Comparison of ENCODE assay signal across 8 mouse cellular contexts in the genomic region with DNA sequence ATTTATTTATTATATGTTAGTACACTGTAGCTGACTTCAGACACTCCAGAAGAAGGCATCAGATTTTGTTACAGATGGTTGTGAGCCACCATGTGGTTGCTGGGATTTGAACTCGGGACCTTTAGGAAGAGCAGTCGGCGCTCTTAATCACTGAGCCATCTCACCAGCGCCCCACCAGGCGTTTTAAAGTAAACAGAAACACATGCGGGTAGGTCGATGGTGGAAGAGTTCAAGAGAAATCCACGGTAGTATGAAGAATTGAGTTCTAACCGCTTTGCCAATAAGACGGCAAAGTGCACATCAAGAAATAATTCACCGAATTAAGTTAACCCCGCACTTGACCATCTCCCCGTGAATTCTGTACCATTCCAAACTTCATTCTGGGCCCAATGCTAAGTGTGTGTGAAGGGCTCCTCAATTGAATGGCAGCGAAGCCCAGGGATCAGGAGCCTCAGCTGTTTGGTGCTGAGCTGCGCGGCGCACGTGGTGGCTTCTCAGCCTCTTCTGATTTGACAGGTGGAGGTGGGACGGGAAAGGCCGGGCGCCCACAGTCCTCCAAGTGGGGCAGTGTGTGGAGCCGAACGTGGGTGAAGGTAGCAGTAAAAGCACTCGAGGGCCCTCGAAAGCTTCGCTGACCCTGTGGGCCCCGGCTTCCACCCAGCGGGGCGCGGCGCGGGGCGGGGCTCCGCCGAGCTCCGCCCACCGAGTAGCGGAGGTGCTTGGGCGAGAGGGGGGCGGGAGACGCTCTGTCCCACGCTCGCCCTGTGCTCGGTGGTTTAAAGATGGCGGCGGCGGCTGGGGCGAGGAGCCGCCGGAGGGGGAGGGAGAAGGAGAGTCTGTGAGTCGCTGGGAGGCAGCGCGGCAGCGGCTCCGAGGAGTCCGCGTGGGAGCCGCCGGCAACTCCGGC. TPM values are rescaled to one million over a fixed set of nuclear protein-coding genes. Genes with fewer than 3 reads are reported as not detected.
DNase-seq lines count a peak whose midpoint lies in the region; ATAC-seq and TF ChIP-seq lines count a peak whose summit lies in the region.

A gene (plus strand): TSS at position 763 of the 907 bp plus-strand sequence.

- peak within 1 kb of the TSS; percentile 96 for H3K4me3 ChIP-seq in E14TG2a.4 (replicated peaks; ENCODE audit: low read length)
- peak within 1 kb of the TSS; percentile 89 for H3K4me3 ChIP-seq in forebrain, embryonic 13.5 days
- H3K4me3 ChIP-seq in neural tube, embryonic 15.5 days (replicated peaks) = peak within 1 kb of the TSS; percentile 97

- WGBS in forebrain, embryonic 13.5 days = 9% methylated on average over 60 of the region's 60 CpGs
- 10% methylated on average over 55 of the region's 60 CpGs for WGBS in neural tube, embryonic 15.5 days

- peak within 1 kb of the TSS; percentile 98 for H3K27ac ChIP-seq in forebrain, embryonic 13.5 days
- H3K27ac ChIP-seq in neural tube, embryonic 15.5 days (replicated peaks) = peak within 1 kb of the TSS; percentile 98

- peak; percentile 97 for ATAC-seq in forebrain, embryonic 13.5 days
- ATAC-seq in neural tube, embryonic 15.5 days (ENCODE audit: low FRiP score) = peak; percentile 97

- H3K4me2 ChIP-seq in forebrain, embryonic 13.5 days = peak within 1 kb of the TSS; percentile 68
- H3K4me2 ChIP-seq in neural tube, embryonic 15.5 days = peak within 1 kb of the TSS; percentile 82

- peaks cover 3% of the 10 kb centered on the region; the same call in 1 of the 2 replicates for H3K27me3 ChIP-seq in E14TG2a.4 (ENCODE audit: insufficient read depth, low read length)
- no peaks in the 10 kb centered on the region; the same call in 1 of the 2 replicates for H3K27me3 ChIP-seq in forebrain, embryonic 13.5 days
- H3K27me3 ChIP-seq in neural tube, embryonic 15.5 days (replicated peaks) = no peaks in the 10 kb centered on the region

- intact Hi-C loops in heart, postnatal 10 days (cut with DNase I) = loop anchor here (5.0 kb wide), 1 partner anchor 59 kb away; no protein-coding TSS in a partner anchor

- H3K36me3 ChIP-seq in E14TG2a.4 (ENCODE audit: insufficient read depth, low read length) = 0 out of 2 replicates have a peak, but pooled peaks cover under 1% of the 10 kb centered on the region
- no peaks in the 10 kb centered on the region for H3K36me3 ChIP-seq in forebrain, embryonic 13.5 days (ENCODE audit: poor library complexity, severe bottlenecking)
- H3K36me3 ChIP-seq in neural tube, embryonic 15.5 days = no peaks in the 10 kb centered on the region

- no peaks in the 10 kb centered on the region for H3K9me3 ChIP-seq in E14TG2a.4 (ENCODE audit: low read length)
- H3K9me3 ChIP-seq in forebrain, embryonic 13.5 days (replicated peaks) = no peaks in the 10 kb centered on the region
- H3K9me3 ChIP-seq in neural tube, embryonic 15.5 days (replicated peaks) = no peaks in the 10 kb centered on the region

- DNase-seq in c-Kit-positive CD71-positive TER-119-positive erythroid progenitor cells, embryonic 14.5 days (ENCODE audit: low spot score) = peak; percentile 82
- peak; percentile 91 to 92 for DNase-seq in heart, postnatal 10 days
- DNase-seq in layer of hippocampus, adult 11-12 months (ENCODE audit: low spot score) = peak; percentile 89
- peak; percentile 87 to 92 for DNase-seq in lung, adult 18-20 months
- DNase-seq in testis, postnatal 14 days (ENCODE audit: low spot score) = peak; percentile 92

- peaks cover 47% of the 10 kb centered on the region for H3K4me1 ChIP-seq in E14TG2a.4 (replicated peaks; ENCODE audit: low read depth, low read length)
- H3K4me1 ChIP-seq in forebrain, embryonic 13.5 days = peaks cover 15% of the 10 kb centered on the region
- peaks cover 26% of the 10 kb centered on the region for H3K4me1 ChIP-seq in neural tube, embryonic 15.5 days

- no peak for TF ChIP-seq CTCF in E14TG2a.4 (conservative IDR thresholded peaks at IDR 0.05; ENCODE audit: low read length)

- H3K9ac ChIP-seq in forebrain, embryonic 13.5 days = peak within 1 kb of the TSS; percentile 95
- H3K9ac ChIP-seq in neural tube, embryonic 15.5 days (replicated peaks) = peak within 1 kb of the TSS; percentile 98

RNA-seq across cellular contexts. Expression of the gene that starts here (rescaled TPM):
- polyA plus RNA-seq in forebrain, embryonic 13.5 days (2015; fragmentation: Nextera tagmentation; extraction: Ambion mirVana) = 5.8 and 6.5 TPM in 2 replicates
- total RNA-seq in heart, postnatal 10 days (2021) = 10 to 100 TPM; 24.2 to 25.3 TPM
- 5.3 and 5.4 TPM in 2 replicates for polyA plus RNA-seq in neural tube, embryonic 15.5 days (2015; fragmentation: Nextera tagmentation; extraction: Ambion mirVana)

Comparison
In these comparisons a context has a peak if more than half of its experiments do, and no peak if none do; other contexts are left out.
1. Peak in every context shown above with its lines: DNase-seq, ATAC-seq, H3K4me3 ChIP-seq and H3K27ac ChIP-seq.